Comparison of ENCODE assay signal across 28 mouse cellular contexts in genomic region chr8:70850132-70850845, GRCm38 (mm10). TPM values are rescaled to one million over a fixed set of nuclear protein-coding genes. Genes with fewer than 3 reads are reported as not detected.
"Had no signal": no experiment of that assay in that cellular context is flagged by ENCODE, and none has a peak within 500 bp of the region (broad histone marks: within the 10 kb centered on the region; RNA-seq: fewer than 3 reads in every experiment).

No protein-coding gene starts in this region.

- ATAC-seq: hindbrain, embryonic 16.5 days; inflammation-experienced regulatory T-cells, adult 6 months; intestine, embryonic 15.5 days; intestine, postnatal 0 days had no signal

- H3K27me3 ChIP-seq: intestine, embryonic 15.5 days had no signal

- H3K4me3 ChIP-seq: heart, adult 2 months; heart, embryonic 13.5 days; heart, embryonic 15.5 days; hindbrain, embryonic 10.5 days; hindbrain, embryonic 12.5 days; intestine, embryonic 15.5 days; layer of hippocampus, adult 2 months; left cerebral cortex, adult 2 months; limb, embryonic 10.5 days; limb, embryonic 12.5 days; liver, embryonic 13.5 days; liver, embryonic 15.5 days had no signal

- H3K36me3 ChIP-seq: heart, embryonic 13.5 days; heart, embryonic 15.5 days; intestine, embryonic 15.5 days; limb, embryonic 10.5 days; liver, embryonic 13.5 days; liver, embryonic 15.5 days had no signal

- DNase-seq: kidney, adult 18-20 months; kidney, adult 8-10 months; kidney, postnatal 10 days; kidney, postnatal 25 days; kidney, postnatal 4 days; liver; liver, embryonic 13.5 days had no signal

- H3K27ac ChIP-seq: heart, adult 2 months; heart, embryonic 13.5 days; heart, embryonic 15.5 days; hindbrain, embryonic 10.5 days; hindbrain, embryonic 12.5 days; hindbrain, embryonic 14.5 days; intestine, embryonic 15.5 days; layer of hippocampus, adult 2 months; left cerebral cortex, adult 2 months; limb, embryonic 10.5 days; limb, embryonic 12.5 days; liver, embryonic 13.5 days; liver, embryonic 15.5 days had no signal

- H3K9me3 ChIP-seq: heart, embryonic 13.5 days; heart, embryonic 15.5 days; hindbrain, embryonic 10.5 days; hindbrain, embryonic 12.5 days; intestine, embryonic 15.5 days; limb, embryonic 10.5 days; limb, embryonic 12.5 days; liver, embryonic 13.5 days; liver, embryonic 15.5 days had no signal

- H3K4me1 ChIP-seq: heart, embryonic 13.5 days; heart, embryonic 15.5 days had no signal

RNA-seq across cellular contexts. Expression of gene Kcnn1, which starts 12.8 kb away (rescaled TPM):
- polyA plus RNA-seq: inflammation-experienced regulatory T-cells, adult 6 months had no signal

RNA-seq across cellular contexts. Expression of gene Il12rb1, which starts 42.0 kb away (rescaled TPM):
- total RNA-seq: gastrocnemius, adult 8-10 months; gastrocnemius, postnatal 4 days; heart, adult 2 months; heart, postnatal 36 days had no signal
- polyA plus RNA-seq: heart, embryonic 11.5 days; heart, embryonic 13.5 days; heart, postnatal 0 days; hindbrain, embryonic 10.5 days; hindbrain, embryonic 12.5 days; hindbrain, embryonic 14.5 days; kidney, embryonic 14.5 days; limb, embryonic 10.5 days; limb, embryonic 12.5 days had no signal

RNA-seq across cellular contexts. Expression of gene Slc5a5, which starts 42.3 kb away (rescaled TPM):
- total RNA-seq: gastrocnemius, adult 8-10 months; gastrocnemius, postnatal 4 days; heart, adult 2 months; heart, postnatal 36 days had no signal
- polyA plus RNA-seq: inflammation-experienced regulatory T-cells, adult 6 months; liver, embryonic 15.5 days had no signal
